Mouse (Mus musculus) common myeloid progenitor, adult 5-6 weeks (primary cell): ENCODE data around the gene Sap18. TPM values are rescaled to one million over a fixed set of nuclear protein-coding genes. Genes with fewer than 3 reads are reported as not detected.
A peak's percentile ranks its signal among the peaks of the same experiment; 100 is the strongest.
"Not testable (repeated sequence)": the region's sequence is repeated elsewhere in the genome, so short reads cannot be mapped to it uniquely, and the experiment has no call there.

Experiments used
- ATAC-seq: replicated peaks from 2 replicates; pipeline ENCODE4 v1.8.0; 2016; ENCODE audit warnings: low read depth, mild to moderate bottlenecking, moderate TSS enrichment, inconsistent platforms; ENCODE audit not compliant: poor library complexity, severe bottlenecking
- total RNA-seq: library from RNA; stranded (forward); fragments of 200-1000, 187-1606 nt; gene quantifications from 2 replicates; pipeline ENCODE4 v1.2.3, GENCODE M21; 2017

Sap18 gene
- total RNA-seq, 1 experiment from 2014 or later, result 22.7 TPM

DNA sequence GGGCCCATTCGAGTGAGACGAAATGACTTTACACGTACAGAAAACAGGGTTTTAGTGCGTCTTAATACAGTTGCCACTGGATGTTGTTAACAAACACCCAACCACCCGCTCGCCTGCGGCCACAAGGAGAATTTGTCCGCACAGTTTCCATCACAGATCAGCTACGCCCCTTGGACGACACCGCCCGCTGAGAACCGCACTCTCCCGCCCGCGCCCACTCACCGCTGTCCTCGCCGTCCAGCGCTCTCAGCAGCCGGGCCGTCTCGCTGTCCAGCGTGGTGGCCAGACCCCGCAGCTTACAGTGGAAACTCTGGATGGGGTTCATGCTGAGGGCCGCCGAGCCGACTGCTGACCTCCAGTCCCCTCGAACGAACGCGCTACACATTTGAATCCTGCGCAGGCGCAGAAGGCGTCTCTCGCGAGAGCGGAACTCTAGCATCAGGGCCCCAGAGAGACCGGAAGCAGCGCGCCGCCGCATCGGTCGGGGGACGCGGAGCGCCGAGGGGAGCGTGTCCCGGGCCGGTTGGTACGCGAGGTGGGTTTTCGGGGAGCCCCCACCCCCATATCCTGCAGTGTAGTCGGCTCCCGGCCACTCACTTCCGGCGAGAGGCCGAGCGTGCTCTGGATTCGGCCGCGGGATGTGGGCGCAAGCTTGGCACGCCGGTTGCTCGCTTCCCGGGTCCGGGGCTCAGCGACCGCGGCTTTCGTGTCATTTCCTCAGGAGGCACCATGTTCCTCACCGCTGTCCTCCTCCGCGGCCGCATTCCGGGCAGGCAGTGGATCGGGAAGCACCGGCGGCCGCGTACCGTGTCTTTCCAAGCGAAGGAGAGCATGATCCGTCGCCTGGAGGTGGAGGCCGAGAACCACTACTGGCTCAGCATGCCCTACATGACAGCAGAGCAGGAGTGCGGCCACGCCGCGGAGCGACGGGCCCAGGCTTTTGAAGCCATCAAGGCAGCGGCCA is 28.1 kb downstream of the Sap18 start, which contains the start of the genes Ska3 and Mrpl57:
Gene Ska3, minus strand, starts transcription at position 398 of the 964 bp plus-strand sequence.
Gene Mrpl57, plus strand, starts transcription at position 447 of the 964 bp plus-strand sequence.
- peak; percentile 79 for ATAC-seq

DNA sequence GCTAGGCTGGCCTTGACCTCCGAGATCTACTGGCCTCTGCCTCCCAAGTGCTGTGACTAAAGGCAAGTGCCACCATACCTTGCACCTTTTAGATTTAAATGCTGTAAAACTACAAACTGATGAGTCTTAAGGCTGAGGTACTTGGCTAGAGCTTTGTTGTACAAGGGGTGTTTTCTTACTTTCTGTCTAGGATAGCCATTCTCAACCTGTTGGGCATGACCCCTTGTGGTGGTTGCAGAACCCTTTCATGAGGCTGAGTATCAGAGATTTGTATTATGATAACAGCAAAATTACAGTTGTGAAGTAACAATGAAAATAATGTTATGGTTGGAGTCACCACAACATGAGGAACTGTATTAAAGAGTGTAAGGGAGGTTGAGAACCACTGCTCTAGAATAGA is 29.3 kb downstream of the Sap18 start:
- no peak for ATAC-seq

DNA sequence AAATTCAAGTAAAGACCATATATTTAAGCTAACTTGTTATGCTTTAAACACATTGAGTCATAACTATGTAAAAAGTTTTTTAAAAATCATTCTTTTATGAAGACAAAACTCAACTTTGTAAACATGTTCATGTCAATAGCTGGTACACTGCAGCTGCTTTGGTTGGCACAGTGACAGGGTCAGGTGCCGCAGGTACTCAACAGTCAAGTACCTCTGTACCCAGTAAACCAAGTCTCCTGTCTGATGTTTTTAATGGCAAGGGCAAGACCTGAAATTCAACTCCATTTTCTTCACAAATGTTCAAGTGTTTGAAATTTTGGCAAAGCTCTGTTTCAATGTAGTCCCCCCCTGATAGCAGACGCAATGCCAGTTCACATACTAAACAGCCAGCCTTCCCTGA is 35.5 kb downstream of the Sap18 start:
- ATAC-seq, result no peak

DNA sequence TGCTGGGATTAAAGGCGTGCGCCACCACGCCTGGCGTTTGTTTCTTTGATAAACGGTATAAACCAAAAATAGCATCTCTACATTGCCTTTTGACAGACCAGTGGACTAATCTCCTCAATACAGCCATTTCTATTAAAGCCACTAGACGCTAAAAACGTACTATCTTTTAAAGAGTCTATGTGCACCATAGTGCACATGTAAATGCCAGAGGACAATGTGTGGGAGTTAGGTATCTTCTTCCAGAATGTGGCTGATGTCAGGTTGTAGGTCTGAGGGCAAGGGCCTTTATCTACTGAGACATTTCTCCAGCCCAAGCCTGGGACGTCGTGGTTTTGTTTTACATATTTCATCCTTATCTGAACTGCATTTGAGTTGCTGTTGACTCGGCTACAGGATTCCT is 37.2 kb downstream of the Sap18 start:
- peak; percentile 80 for ATAC-seq

DNA sequence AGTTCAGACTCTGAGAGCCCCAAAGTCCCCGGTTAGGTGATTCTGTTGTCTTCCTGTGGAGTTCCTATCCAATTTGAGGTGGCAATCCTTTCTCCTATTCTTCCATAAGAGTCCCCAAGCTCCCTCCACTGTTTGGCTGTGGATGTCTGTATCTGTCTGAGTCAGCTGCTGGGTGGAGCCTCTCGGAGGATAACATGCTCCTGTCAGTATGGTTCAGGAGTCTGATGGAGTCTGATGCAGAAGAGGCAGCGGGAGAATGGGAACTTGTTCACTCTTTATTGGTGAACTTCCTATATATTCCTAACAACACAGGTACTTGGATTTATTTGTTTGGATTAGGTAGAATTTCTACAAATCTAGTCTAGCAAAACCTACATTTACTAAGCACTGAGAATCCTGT is 46.6 kb downstream of the Sap18 start:
- no peak for ATAC-seq

DNA sequence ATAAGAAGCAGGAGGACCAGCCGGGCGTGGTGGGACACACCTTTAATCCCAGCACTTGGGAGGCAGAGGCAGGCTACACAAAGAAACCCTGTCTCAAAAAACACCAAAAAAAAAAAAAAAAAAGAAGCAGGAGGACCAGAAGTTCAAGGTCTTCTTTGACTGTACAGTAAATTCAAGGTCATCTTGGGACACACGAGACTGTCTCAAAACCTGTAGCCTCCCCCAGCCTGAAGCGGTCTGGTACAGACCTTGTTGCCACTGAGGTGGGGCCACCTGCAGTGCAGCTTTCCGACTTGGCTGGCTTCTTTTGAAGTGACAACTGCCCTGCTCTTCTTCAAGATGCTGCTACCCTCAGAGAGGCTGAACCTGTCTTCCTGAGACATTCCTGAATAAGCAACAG is 50.1 kb downstream of the Sap18 start:
- ATAC-seq, result not testable (repeated sequence)

DNA sequence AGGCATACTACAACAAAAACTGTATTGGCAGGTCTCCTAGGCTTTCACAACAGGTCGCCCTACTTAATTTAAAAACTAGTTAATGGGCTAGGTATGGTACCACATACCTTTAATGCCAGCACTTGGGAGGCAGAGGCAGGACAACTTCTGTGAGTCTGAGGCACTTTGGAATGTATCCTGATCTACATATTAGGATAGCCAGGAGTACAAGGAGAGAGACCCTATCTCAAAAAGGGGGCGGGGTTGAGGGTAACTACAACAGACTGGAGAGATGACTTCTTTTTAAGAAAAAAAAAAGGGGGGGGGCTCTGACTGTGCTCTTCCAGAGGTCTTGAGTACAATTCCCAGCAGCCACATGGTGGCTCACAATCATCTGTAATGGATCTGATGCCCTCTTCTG is 50.7 kb downstream of the Sap18 start:
- no peak for ATAC-seq

DNA sequence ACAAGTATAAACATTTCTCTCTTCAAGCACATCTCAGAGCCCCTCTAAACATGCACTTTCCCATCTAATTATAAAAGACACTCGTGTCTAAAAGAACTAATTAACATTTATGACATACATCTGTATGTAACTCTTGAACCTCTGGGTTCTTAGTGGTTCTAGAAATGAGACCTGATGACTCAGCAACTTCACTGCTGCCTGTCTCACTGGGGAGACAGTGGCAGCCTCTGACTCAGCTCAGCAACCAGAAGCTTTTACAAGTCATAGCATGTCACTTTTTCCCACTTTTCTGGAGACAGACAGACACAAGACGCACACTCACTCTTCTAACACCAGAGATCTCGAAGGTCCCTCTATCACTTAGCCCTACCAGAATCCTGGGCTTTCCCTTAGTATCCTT is 52.4 kb downstream of the Sap18 start:
- ATAC-seq, result no peak

DNA sequence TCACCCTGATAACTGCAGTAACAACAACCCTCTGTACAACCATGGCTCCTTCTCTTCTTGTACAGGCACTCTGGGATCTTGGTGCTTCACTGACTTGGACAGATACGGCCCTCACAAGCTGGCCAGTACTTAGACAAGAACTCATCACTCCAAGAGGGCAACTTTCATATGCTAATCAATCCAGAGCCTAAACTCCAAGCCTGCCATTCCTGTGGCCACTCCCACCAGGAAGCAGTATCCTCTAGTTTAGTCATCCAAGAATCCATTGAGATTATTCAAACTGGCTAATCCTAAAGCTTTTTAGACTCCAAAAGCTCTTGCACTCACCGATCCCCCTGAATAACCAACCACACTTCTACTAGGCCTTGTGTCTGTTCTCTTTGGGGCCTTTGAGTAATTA is 55.0 kb downstream of the Sap18 start:
- ATAC-seq, result no peak

DNA sequence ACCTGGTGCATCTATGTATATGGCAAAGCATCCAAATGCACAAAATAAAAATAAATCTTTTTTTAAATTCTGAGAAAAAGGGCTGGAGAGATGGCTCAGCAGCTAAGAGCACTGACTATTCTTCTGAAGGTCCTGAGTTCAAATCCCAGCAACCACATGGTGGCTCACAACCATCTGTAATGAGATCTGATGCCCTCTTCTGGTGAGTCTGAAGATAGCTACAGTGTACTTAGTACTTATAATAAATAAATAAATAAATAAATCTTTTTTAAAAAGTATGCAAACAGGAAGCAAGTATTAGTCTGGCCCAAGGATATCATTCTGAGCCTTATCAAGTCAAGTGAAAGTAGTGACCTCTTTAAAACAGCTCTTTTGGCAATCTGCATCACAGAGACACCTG is 58.1 kb downstream of the Sap18 start:
- not testable (repeated sequence) for ATAC-seq

Other genes with a start within 250 kb of the Sap18 start
- gene Eef1akmt1, start 226.6 kb upstream of the Sap18 start, total RNA-seq, result 16.7 and 18.1 TPM in 2 replicates
- gene Xpo4, start 132.8 kb upstream of the Sap18 start, total RNA-seq, result 41.1 and 54.8 TPM in 2 replicates
- gene Gm49361, start 52.1 kb upstream of the Sap18 start, total RNA-seq, result not detected in 2 replicates
- 7.8 and 9.0 TPM in 2 replicates for gene Lats2, start 39.8 kb upstream of the Sap18 start, total RNA-seq
- 24.1 and 40.2 TPM in 2 replicates for gene Ska3, start 28.0 kb downstream of the Sap18 start, total RNA-seq
- gene Mrpl57, start 28.1 kb downstream of the Sap18 start, total RNA-seq, result 55.2 and 62.9 TPM in 2 replicates
- 28.6 and 32.3 TPM in 2 replicates for gene Zdhhc20, start 92.1 kb downstream of the Sap18 start, total RNA-seq
- gene Micu2, start 201.1 kb downstream of the Sap18 start, total RNA-seq, result 87.0 and 102 TPM in 2 replicates